ENCODE assay signal across 8 mouse cellular contexts in genomic region chr6:7844412-7844801, GRCm38 (mm10). TPM values are rescaled to one million over a fixed set of nuclear protein-coding genes. Genes with fewer than 3 reads are reported as not detected.
DNase-seq lines count a peak whose midpoint lies in the region; ATAC-seq lines count a peak whose summit lies in the region.

No protein-coding gene starts in this region.

- H3K9me3 ChIP-seq in hindbrain, embryonic 12.5 days (replicated peaks) = no peaks in the 10 kb centered on the region

- WGBS in hindbrain, embryonic 12.5 days = under 1% methylated on average over 30 of the region's 33 CpGs

- peak; percentile 95 for DNase-seq in MN1 (ENCODE audit: low spot score)
- peak; percentile 93 for DNase-seq in cerebellum, adult 9-10 months
- DNase-seq in frontal cortex, adult 2 months (ENCODE audit: extremely low spot score in 1 of 2, low spot score in 1 of 2) = peak; percentile 91 to 97
- peak; percentile 94 to 97 for DNase-seq in layer of hippocampus, postnatal 14 days (ENCODE audit: low spot score in 2 of 2)
- peak; percentile 99 for DNase-seq in lung, postnatal 14 days
- peak; percentile 79 for DNase-seq in retina, adult 2 months (ENCODE audit: low read depth, low spot score)
- DNase-seq in thymus, postnatal 36 days = peak; percentile 100

- H3K27ac ChIP-seq in hindbrain, embryonic 12.5 days = peak overlapping the region; percentile 92

- H3K36me3 ChIP-seq in hindbrain, embryonic 12.5 days = no peaks in the 10 kb centered on the region

- H3K27me3 ChIP-seq in hindbrain, embryonic 12.5 days = no peaks in the 10 kb centered on the region

- peak overlapping the region; percentile 58 for H3K4me2 ChIP-seq in hindbrain, embryonic 12.5 days (replicated peaks)

- H3K4me3 ChIP-seq in hindbrain, embryonic 12.5 days = peak overlapping the region; percentile 79

- peak; percentile 100 for ATAC-seq in hindbrain, embryonic 12.5 days (ENCODE audit: low FRiP score)

- peaks cover 11% of the 10 kb centered on the region; the same call in 1 of the 2 replicates for H3K4me1 ChIP-seq in hindbrain, embryonic 12.5 days

- H3K9ac ChIP-seq in hindbrain, embryonic 12.5 days = peak overlapping the region; percentile 85

RNA-seq across cellular contexts. Expression of gene C1galt1, which starts 0.2 kb away (rescaled TPM):
- polyA plus RNA-seq in frontal cortex, adult 2 months (2012; rRNA removed) = 10.1 and 11.5 TPM in 2 replicates
- 2.0 and 2.5 TPM in 2 replicates for polyA plus RNA-seq in hindbrain, embryonic 12.5 days (2016; fragmentation: Nextera tagmentation; extraction: Ambion mirVana)
- total RNA-seq in layer of hippocampus, postnatal 14 days (2021) = 10 to 100 TPM; 11.9 to 12.1 TPM

Comparison
In these comparisons a context has a peak if more than half of its experiments do, and no peak if none do; other contexts are left out.
1. Peak in every context shown above with its lines: DNase-seq, ATAC-seq, H3K4me3 ChIP-seq and H3K27ac ChIP-seq.